Mouse (Mus musculus) bone marrow, adult 2 months (tissue): ENCODE results near the gene Chd9.

ENCODE experiments used
- CTCF ChIP-seq: fragments of 200-500 bp; IDR thresholded peaks from 2 replicates; pipeline ENCODE4 v1.5.1; 2011; ENCODE audit warnings: low read length, control low read depth; ENCODE audit not compliant: control insufficient read depth, insufficient read depth
- POLR2A ChIP-seq: fragments of 200-500 bp; IDR thresholded peaks from 2 replicates; pipeline ENCODE4 v1.6.1; 2011; ENCODE audit warnings: low read depth, mild to moderate bottlenecking, control low read depth, low read length, borderline replicate concordance; ENCODE audit not compliant: control insufficient read depth

DNA sequence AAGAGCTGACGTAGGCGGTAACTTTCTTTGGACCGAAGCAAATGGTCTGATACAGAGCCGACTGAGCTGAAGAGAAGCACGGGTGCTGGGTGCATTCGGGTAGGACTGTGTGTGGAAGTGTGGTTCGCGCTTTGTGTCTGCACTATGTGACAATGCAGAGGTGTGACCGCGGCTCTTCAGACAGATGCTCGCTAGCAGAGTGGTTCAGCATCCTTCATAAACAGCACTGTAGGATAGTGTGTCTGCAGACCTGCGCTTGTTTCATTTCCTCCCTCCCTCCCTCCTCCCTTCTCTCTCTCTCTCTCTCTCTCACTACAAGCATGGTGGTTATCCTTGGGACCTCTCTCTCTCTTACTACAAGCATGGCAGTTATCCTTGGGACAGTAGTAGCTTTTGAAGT is 254.3 kb downstream of the Chd9 start:
- TF ChIP-seq CTCF (no peak), POLR2A (no peak)
